Mouse (Mus musculus): Measurements from ENCODE around the gene Oaz3. TPM values are rescaled to one million over a fixed set of nuclear protein-coding genes. Genes with fewer than 3 reads are reported as not detected.
A peak's percentile ranks its signal among the peaks of the same experiment; 100 is the strongest.

The Oaz3 gene
- total and polyA plus RNA-seq, 2 experiments from 2014 or later: 0.85 TPM; not detected in 1

GRCm38 (mm10) chr3:94473115-94473505 lies 29.4 kb upstream of the Oaz3 start:
- H3K4me1 ChIP-seq (ENCODE audit: insufficient read depth): peaks cover 23% of the 10 kb centered on the region
- 28% methylated on average over 10 of the region's 10 CpGs for WGBS
- TF ChIP-seq CTCF (IDR thresholded peaks at IDR 0.05; ENCODE audit: low read depth): no peak
- H3K9me3 ChIP-seq (ENCODE audit: low read length): no peaks in the 10 kb centered on the region
- DNase-seq (no peak), ATAC-seq (no peak)
- peak overlapping the region; percentile 67 for H3K27ac ChIP-seq (ENCODE audit: low read depth, low read length)
- H3K36me3 ChIP-seq (ENCODE audit: insufficient read depth): no peaks in the 10 kb centered on the region
- H3K4me2 ChIP-seq (ENCODE audit: low read depth): no peak overlapping the region
- H3K9ac ChIP-seq: no peak overlapping the region
- H3K4me3 ChIP-seq (ENCODE audit: low read depth, low read length): no peak overlapping the region
- no peaks in the 10 kb centered on the region for H3K27me3 ChIP-seq (ENCODE audit: insufficient read depth, low read length)

DNA sequence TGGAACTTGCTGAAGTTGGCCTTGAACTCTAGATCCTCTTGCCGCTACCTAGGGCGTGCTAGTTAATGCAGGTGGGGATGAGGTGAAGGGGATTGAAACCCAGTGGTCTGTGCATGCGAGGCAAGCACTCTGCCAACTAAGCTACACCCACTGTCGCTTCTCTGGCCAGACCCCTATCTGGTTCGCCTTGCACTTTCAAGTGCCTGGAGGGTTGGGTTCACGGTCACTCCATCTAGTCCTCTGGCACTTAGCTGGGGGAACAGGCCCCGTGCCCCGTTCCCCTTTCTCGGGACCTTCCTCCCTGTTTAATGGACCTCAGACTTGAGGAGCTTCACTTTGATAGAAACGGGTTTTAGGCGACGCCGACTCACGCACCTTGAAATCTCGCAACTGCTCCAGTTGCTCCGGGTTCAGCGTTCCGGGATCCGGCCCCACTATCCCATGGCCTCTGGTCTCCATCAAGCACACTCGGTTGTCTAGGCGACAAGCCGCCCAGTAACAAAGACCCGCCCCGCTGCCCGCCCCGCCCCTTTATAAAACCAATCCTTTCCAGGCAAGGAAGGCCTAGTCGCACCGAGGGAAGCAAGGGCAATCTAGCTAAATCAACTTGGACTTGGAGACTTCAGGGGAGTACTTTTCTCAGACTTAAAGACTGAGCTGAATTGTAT lies 28.9 kb upstream of the Oaz3 start:
- no peak for TF ChIP-seq CTCF (IDR thresholded peaks at IDR 0.05; ENCODE audit: low read depth)
- WGBS: 13% methylated on average over 28 of the region's 28 CpGs
- peaks cover 23% of the 10 kb centered on the region for H3K4me1 ChIP-seq (ENCODE audit: insufficient read depth)
- H3K27ac ChIP-seq (ENCODE audit: low read depth, low read length): peak overlapping the region; percentile 67
- H3K27me3 ChIP-seq (ENCODE audit: insufficient read depth, low read length): no peaks in the 10 kb centered on the region
- DNase-seq: no peak
- H3K36me3 ChIP-seq (ENCODE audit: insufficient read depth): no peaks in the 10 kb centered on the region
- no peak overlapping the region for H3K9ac ChIP-seq
- peak overlapping the region; percentile 5; the same call in 1 of the 2 replicates for H3K4me3 ChIP-seq (ENCODE audit: low read depth, low read length)
- peak; percentile 44; the same call in 1 of the 2 replicates for ATAC-seq
- H3K4me2 ChIP-seq (ENCODE audit: low read depth): peak overlapping the region; percentile 47
- no peaks in the 10 kb centered on the region for H3K9me3 ChIP-seq (ENCODE audit: low read length)

- Histone ChIP-seq H3K4me3 (ENCODE audit: low read depth, low read length) (no peak overlapping the region), H3K9ac (no peak overlapping the region), H3K4me2 (ENCODE audit: low read depth) (no peak overlapping the region), H3K27me3 (ENCODE audit: insufficient read depth, low read length) (no peaks in the 10 kb centered on the region), H3K36me3 (ENCODE audit: insufficient read depth) (no peaks in the 10 kb centered on the region), H3K4me1 (ENCODE audit: insufficient read depth) (peaks cover 41% of the 10 kb centered on the region), H3K9me3 (ENCODE audit: low read length) (no peaks in the 10 kb centered on the region), H3K27ac (ENCODE audit: low read depth, low read length) (no peak overlapping the region)
- no peak for DNase-seq
- ATAC-seq: no peak
- 60% methylated on average over 3 of the region's 3 CpGs for WGBS
- TF ChIP-seq CTCF (IDR thresholded peaks at IDR 0.05; ENCODE audit: low read depth): no peak
Measured at GRCm38 (mm10) chr3:94468931-94469330, 25.2 kb upstream of the Oaz3 start.

- peaks cover 31% of the 10 kb centered on the region for H3K4me1 ChIP-seq (ENCODE audit: insufficient read depth)
- DNase-seq (peak; percentile 85), ATAC-seq (peak; percentile 91)
- H3K27me3 ChIP-seq (ENCODE audit: insufficient read depth, low read length): no peaks in the 10 kb centered on the region
- H3K36me3 ChIP-seq (ENCODE audit: insufficient read depth): no peaks in the 10 kb centered on the region
- peak overlapping the region; percentile 95 for H3K27ac ChIP-seq (ENCODE audit: low read depth, low read length)
- no peak overlapping the region; the same call in 1 of the 2 replicates for H3K4me2 ChIP-seq (ENCODE audit: low read depth)
- H3K9ac ChIP-seq: peak overlapping the region; percentile 37
- no peaks in the 10 kb centered on the region for H3K9me3 ChIP-seq (ENCODE audit: low read length)
- WGBS: 17% methylated on average over 13 of the region's 13 CpGs
- TF ChIP-seq CTCF (IDR thresholded peaks at IDR 0.05; ENCODE audit: low read depth): peak; percentile 30; the same call in 1 of the 2 replicates
- H3K4me3 ChIP-seq (ENCODE audit: low read depth, low read length): no peak overlapping the region
Measured at GRCm38 (mm10) chr3:94465632-94466430, 22.1 kb upstream of the Oaz3 start.

DNA sequence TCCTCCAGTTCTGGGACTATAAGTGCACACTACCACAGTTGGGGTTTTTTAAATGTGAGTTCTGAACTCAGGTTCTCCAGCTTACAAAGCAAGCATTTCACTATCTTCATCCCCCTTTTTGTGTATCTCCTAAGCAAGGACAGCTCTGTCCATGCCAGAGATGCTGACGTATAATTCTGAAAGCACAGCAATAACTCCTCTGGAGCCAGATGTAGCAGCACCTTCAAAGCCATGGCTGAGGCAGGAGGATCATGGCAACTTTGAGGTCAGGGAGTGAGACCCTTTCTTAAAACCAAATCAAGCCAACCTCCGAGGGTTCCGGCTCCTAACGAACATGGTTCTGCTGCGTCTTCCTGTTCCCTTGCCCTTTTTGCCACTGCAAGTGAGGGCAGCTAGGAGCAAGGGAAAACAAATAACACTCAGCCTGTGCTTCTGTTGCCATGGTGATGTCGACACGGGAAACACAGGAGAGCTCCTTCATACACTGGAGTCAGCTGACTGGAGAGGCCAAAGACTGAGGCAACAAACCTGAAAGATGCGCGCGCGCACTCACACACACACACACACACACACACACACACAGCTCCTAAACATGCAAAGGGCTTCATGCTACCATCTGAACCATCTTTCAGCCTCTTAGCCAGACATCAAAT lies 20.3 kb upstream of the Oaz3 start:
- Histone ChIP-seq H3K9ac (no peak overlapping the region), H3K4me2 (ENCODE audit: low read depth) (no peak overlapping the region)

GRCm38 (mm10) chr3:94459834-94460233 lies 16.1 kb upstream of the Oaz3 start:
- H3K9ac ChIP-seq: no peak overlapping the region
- peaks cover 14% of the 10 kb centered on the region for H3K4me1 ChIP-seq (ENCODE audit: insufficient read depth)
- DNase-seq: no peak
- TF ChIP-seq CTCF (IDR thresholded peaks at IDR 0.05; ENCODE audit: low read depth): no peak
- no peak overlapping the region for H3K27ac ChIP-seq (ENCODE audit: low read depth, low read length)
- no peaks in the 10 kb centered on the region for H3K36me3 ChIP-seq (ENCODE audit: insufficient read depth)
- WGBS: 92% methylated on average over 2 of the region's 2 CpGs
- H3K4me3 ChIP-seq (ENCODE audit: low read depth, low read length): no peak overlapping the region
- ATAC-seq: no peak
- no peaks in the 10 kb centered on the region for H3K9me3 ChIP-seq (ENCODE audit: low read length)
- no peaks in the 10 kb centered on the region for H3K27me3 ChIP-seq (ENCODE audit: insufficient read depth, low read length)
- no peak overlapping the region for H3K4me2 ChIP-seq (ENCODE audit: low read depth)

More for the DNA sequence above, 20.3 kb upstream of the Oaz3 start:
- peak; percentile 72 for DNase-seq
- Histone ChIP-seq H3K36me3 (ENCODE audit: insufficient read depth) (no peaks in the 10 kb centered on the region), H3K27ac (ENCODE audit: low read depth, low read length) (peak overlapping the region; percentile 95), H3K27me3 (ENCODE audit: insufficient read depth, low read length) (no peaks in the 10 kb centered on the region), H3K9me3 (ENCODE audit: low read length) (no peaks in the 10 kb centered on the region), H3K4me3 (ENCODE audit: low read depth, low read length) (no peak overlapping the region), H3K4me1 (ENCODE audit: insufficient read depth) (peaks cover 31% of the 10 kb centered on the region)
- ATAC-seq: peak; percentile 73
- no peak for TF ChIP-seq CTCF (IDR thresholded peaks at IDR 0.05; ENCODE audit: low read depth)
- WGBS: 19% methylated on average over 11 of the region's 11 CpGs
